Mouse (Mus musculus): ENCODE results near the gene BC037034.

Gene BC037034

DNA sequence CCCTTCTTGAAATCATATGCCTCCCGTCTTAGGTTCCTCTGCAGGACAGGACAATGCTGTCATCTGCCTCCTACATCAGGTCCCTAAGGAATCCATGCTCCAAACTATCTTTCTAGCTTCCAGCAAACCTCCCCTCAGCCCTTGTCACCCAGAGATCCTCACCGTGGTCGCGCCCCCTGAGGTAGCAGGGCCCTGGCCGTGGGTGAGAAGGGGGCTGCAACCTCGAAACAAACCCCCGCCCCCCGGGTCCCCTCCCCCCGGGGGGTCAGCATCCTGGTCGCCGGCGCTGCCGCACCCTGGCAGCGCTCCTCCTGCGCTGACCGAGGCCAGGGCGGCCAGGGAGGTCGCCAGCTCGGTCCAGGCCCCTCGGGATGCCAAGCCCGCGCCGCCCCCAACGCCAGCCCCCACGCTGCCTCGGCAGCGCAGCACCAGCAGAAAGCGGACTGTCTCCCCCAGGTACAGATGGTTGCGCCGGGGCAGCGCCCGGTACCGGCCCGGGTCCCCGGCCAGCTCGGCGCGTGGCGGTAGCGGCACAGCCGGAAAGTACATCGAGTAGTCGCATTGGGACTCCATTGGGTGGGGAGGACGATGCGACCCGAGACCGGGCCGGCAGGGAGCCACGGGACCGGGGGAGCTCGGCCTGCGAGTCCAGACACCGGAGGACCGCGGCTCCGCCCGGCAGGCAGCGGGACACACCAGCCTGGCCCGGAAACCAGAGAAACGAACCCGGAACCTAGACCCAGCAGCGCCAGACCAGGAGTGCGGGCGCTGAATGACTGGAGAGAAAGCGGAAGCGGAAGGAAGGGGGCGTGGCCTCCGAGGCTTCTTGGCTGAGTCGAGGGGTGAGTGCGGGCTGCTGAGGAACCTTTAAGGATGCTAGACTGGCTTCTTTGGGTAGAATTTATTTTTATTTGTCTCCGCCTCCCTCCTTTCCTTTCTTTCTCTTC lies at the start of gene BC037034:
TSS of gene BC037034 (minus strand) at position 774 of the 947 bp plus-strand sequence.
- peak; percentile 84 for DNase-seq (ENCODE audit: low read depth, low spot score)

DNA sequence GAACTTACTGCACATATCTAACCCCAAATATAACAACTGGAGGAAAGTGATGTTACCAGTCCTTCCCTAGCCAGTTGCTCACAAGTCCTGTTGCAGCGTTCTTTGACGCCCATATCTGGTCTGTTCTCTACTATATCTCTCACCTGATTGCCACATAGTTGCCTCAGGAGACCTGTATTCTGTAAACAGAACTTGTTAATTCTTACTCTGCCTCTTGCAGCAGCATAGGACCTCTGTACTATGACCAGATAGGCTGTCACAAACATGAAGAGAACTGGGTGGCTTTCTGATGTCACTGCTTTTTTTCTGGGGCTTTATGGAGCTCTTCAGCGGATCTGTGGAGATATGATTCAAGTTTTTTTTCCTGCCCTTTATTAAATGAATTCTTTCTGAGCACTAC lies 49.0 kb upstream of the BC037034 start:
- no peak for DNase-seq (ENCODE audit: low read depth, low spot score)

DNA sequence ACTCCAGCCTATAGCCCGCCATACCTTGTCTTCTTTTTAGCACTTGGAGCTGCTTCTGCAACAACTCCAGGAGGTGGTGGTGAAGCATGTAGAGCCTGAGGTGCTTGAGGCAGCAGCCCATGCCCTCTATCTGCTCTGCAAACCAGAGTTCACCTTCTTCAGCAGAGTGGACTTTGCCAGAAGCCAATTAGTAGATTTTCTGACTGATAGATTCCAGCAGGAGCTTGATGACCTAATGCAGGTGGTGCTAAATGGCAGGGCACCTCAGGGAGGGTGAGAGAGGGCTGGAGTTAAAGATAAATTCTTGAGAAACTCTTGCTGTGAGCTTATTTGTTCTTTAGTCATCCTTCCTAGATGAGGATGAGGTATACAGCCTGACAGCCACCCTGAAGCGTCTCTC lies 35.8 kb upstream of the BC037034 start:
- DNase-seq (ENCODE audit: low read depth, low spot score) = no peak

- DNase-seq (ENCODE audit: low read depth, low spot score) = no peak
Observed at GRCm38 (mm10) chr5:138294158-138294557, 30.3 kb upstream of the BC037034 start.

DNA sequence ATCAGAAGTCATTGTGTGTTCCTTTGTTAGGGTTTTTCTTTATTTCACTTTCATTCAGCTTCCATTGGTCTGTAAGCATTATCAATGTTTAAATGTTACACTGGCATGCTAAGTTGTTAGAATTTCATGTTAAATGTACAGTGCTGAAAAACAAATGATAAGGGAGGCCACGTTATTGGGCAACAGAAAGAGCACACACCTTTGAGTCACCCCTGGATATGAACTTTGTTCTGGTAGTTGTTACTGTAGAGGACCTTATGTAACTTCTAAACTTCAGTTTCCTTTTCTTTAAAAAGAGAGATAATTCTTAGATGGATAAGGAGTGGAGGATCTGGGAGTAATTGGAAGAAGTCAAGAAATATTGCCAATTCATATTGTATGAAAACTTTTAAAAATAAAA lies 27.8 kb upstream of the BC037034 start:
- no peak for DNase-seq (ENCODE audit: low read depth, low spot score)

- no peak for DNase-seq (ENCODE audit: low read depth, low spot score)
Observed at GRCm38 (mm10) chr5:138287861-138288260, 24.0 kb upstream of the BC037034 start.

DNA sequence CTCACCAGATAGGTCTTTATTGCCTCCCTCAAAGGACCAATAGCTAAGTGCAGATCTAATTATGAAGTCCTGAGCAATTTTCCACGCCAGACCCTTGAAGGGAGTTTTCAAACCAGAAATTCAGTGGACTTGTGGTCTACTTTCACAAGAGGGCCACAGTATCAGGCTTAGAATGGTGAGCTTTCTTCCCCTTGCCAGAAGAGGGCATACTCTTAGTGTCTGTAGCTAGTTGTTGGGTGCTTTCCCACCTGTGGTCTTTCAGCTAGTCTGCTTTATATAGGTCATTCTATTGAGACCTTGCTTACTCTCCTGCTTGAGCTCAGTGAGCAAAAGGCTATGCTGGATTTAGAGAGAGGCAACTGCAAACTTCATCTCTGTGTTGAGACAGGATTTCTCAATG lies 19.7 kb upstream of the BC037034 start:
- DNase-seq (ENCODE audit: low read depth, low spot score) = no peak

DNA sequence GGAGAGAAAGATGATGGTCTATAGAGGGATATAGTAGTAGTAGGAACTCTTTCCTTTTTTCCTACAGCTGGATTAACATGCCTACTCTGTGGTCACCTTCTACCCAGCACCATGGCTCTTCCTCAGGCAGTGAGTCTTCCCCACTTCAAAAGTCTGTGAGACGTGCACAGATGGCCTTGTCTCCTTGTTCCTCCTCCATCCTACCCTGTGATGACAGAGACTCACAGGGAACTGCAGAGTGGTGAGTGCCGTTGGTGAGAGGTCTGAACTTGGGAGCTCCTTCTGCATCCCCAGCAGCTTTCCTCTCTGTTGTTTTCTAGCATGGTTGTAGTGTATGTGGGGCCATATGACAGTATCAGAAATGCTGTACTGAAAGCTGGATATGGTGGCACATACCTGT lies 18.0 kb upstream of the BC037034 start:
- DNase-seq (ENCODE audit: low read depth, low spot score) = no peak

DNA sequence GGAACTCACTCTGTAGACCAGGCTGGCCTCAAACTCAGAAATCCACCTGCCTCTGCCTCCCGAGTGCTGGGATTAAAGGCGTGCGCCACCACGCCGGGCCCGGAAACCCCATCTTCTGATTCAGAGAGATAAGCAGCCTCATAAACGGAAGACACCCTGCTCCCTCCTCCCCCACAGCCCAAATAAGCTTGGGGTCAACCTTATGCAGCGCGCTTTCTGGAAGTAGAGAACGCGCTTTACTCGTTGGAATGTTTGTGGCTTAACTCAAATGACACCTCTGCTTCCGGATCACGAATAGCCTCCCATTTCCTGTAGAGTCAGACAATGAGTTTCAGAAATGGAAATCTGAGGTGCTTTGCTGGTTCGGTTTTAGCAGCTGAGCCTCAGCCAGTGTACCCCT lies 17.0 kb upstream of the BC037034 start:
- DNase-seq (ENCODE audit: low read depth, low spot score) = no peak

- DNase-seq (ENCODE audit: low read depth, low spot score) = no peak
Observed at GRCm38 (mm10) chr5:138280425-138280768, 16.6 kb upstream of the BC037034 start.

GRCm38 (mm10) chr5:138279585-138280424 lies 16.0 kb upstream of the BC037034 start, which contains the start of the genes Gm43720, Gpc2 and Stag3:
TSS of gene Gm43720 (minus strand) at chr5:138279958.
TSS of gene Gpc2 (minus strand) at chr5:138280005.
TSS of gene Stag3 (plus strand) at chr5:138280240.
- peak; percentile 99 for DNase-seq (ENCODE audit: low read depth, low spot score)

DNA sequence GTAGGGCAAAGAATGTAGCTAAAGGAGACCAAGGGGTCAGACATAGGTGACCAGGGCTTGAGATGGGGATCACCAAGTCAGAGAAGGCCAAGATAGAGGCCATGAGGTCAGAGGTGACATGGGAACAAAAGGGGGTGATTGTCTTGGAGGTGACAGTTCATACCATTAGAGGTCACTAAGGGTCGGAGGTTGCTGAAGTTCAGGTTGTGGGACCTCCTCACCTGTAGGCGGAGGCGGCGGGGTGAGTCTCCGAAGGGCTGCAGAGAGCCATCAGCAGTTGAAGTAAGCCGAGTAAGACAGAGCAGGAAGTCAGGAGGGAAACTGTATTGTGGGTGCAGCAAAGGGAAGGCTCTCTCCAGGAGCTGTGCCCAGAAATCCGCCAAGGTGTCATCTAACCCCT lies 14.2 kb upstream of the BC037034 start:
- DNase-seq (ENCODE audit: low read depth, low spot score) = no peak

DNA sequence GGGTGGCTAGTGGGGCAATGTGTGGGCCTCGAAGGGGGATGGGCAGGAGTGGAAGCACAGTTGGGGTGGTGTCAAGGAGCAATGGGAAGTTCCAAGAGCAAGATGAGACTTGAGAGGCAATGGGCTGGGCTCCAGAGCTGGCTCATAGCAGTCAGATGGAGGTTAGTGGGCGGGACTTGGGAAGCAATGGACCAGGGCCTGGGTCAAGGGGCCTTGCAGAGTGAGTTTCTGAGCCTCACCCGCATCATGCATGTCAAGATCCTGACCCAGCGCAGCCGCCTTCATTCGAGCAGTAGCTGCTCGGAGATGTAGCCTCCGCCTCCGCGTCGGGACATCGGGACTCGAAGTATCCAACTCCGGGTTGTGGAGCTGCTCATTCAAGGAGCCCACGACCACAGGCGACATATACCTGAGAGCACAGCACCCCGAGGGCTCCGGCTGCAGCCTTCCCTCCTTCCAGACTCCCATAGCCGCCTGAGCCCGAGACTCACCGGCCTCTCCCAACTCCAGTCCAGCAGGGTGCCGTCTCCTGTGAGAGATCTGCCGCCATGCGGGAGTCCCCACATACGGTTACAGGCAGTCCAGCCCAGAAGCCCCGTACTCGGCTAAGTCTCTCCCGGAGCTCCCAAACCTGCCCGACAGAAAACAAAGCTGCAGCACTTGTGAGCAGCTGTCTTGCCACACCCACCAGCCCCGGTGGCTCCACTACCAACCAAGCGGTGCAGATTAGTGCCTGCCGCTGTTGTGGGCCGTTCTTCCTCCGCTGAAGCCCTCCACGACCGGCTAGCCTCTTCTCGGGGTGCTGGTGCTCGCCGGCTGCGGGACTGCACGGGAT lies 11.6 kb upstream of the BC037034 start:
- DNase-seq (ENCODE audit: low read depth, low spot score) = no peak

DNA sequence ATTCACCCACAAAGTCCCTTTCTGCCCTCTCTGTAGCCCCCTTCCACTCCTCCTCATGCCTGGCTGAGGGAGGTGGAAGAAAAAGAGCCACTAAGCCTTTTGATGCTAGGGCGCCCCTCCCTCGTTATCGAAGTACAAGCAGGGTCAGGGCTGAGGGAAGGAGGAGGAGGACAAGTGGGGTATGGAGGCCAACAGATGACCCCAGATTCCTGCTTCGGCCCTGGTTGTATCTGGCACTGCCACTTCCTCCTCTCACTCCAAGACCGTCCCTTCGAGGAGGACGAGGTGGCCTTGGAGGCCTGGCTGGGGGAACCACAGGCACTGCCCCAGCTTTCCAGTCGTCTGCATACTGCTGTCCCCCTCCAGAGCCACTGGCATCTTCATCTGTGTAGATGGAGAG lies 10.4 kb upstream of the BC037034 start:
- DNase-seq (ENCODE audit: low read depth, low spot score) = no peak

GRCm38 (mm10) chr5:138272409-138272923 lies 8.6 kb upstream of the BC037034 start, which contains the start of gene Gal3st4:
TSS of gene Gal3st4 (minus strand) at chr5:138272840.
- peak; percentile 43 for DNase-seq (ENCODE audit: low read depth, low spot score)

GRCm38 (mm10) chr5:138271232-138271631 lies 7.4 kb upstream of the BC037034 start:
- DNase-seq (ENCODE audit: low read depth, low spot score) = no peak

DNA sequence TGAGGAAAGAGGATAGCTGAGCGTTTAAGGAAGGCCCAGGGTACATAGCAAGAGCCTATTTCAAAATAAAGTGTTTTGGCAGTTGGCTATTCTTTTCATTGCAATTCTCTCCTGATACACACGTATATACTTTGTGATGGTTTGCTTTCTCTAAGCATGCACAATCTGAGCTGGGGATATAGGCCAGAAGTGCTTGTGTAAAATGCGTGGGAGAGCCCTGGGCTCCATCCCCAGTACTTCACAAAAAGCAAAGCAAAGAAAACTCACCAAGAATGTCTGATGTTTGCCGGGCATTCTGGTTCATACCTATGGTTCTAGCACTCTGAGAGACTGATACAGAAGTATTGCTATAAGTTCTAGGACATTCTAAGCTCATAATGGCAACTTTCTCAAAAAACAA lies 5.1 kb upstream of the BC037034 start:
- no peak for DNase-seq (ENCODE audit: low read depth, low spot score)

DNA sequence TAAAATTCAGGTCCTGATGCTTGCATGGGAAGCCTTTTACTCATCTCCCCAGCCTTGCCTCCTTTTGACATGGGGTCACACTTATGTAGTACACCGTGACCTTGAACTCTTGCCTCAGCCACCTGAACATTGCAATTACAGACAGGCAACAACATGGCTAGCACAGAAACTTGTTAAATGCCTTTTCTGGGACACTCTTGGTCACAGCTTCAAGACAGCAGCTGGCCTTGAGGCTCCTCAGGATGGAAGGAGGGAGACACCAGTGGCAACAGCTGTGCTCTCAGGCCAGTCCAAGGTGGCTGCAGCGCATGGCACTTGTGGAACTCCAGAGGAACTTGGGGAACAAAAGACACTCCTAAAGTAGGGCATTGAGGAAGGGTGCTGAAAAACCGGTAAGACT lies 3.3 kb upstream of the BC037034 start:
- DNase-seq (ENCODE audit: low read depth, low spot score) = no peak

DNA sequence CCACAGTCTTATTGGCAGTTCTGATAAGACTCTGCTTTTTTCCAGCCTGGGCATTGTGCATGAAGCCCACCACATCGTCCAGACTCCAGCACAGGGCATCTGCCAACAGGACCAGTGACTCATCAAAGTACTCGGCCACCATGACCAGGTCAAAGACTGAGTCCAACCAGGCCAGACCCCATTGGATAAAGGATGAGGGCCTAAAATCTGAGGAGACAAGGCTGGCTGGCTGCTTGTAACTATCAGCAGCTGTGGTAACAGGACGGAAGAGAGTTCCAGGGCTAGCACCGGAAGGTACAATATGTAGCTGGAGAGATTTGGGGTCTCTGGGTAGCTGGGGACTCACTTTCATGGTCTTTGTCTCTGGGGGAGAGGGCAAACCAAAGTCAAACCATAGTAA lies 1.9 kb upstream of the BC037034 start:
- no peak for DNase-seq (ENCODE audit: low read depth, low spot score)

- DNase-seq (ENCODE audit: low read depth, low spot score) = no peak
Observed at GRCm38 (mm10) chr5:138264207-138264578, 360 bp upstream of the BC037034 start.

DNA sequence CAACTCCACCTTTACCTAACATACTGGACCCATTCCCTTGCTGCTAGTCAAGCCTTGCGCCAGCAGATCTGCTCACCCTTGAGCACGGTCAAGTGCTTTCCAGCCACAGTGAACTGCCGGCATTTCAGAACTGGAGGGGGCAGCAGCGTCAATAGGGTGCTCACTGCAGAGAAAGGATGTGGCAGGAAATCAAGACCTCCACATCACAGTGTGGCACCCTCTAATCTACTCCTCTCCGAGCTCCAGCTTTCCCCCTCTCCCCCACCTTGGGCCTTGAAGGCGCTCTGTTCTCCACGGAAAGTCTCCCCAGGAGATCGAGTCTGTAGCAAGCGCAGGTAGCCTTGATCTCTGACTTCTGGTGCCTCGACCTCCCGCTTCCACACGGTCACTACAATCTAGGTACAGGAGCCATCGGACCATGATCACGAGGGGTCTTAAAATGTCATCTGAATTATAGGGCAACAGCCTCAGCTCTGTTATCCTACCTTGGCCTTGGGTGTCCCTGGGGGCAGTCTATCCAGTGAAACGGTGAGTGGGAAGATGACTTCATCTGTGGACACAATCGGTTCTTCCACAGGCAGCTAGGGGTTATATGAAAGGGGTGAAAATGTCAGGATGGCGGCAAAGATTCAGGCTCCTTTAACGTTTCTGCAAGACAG lies 1.1 kb downstream of the BC037034 start:
- DNase-seq (ENCODE audit: low read depth, low spot score) = no peak

Data from forelimb bud, embryonic 11.5 days (tissue).